Mouse (Mus musculus) liver, adult 2 months (tissue): ENCODE data around the gene Slc25a44.

Source experiments
- CTCF ChIP-seq: fragments of 200-500 bp; IDR thresholded peaks from 2 replicates; pipeline ENCODE4 v1.5.1; 2011; ENCODE audit warnings: low read depth, low read length, control low read depth
- POLR2A ChIP-seq: fragments of 200-500 bp; IDR thresholded peaks from 2 replicates; pipeline ENCODE4 v1.6.1; 2011; ENCODE audit warnings: low read length, control low read depth; ENCODE audit not compliant: insufficient read depth; ENCODE audit errors: extremely low read depth

- TF ChIP-seq CTCF = no peak
- TF ChIP-seq POLR2A = no peak
These were observed 26.3 kb downstream of the Slc25a44 start for GRCm38 (mm10) chr3:88398666-88399065.
